Mouse (Mus musculus) MEL (cell line): ENCODE results near the gene Mast3. TPM values are rescaled to one million over a fixed set of nuclear protein-coding genes. Genes with fewer than 3 reads are reported as not detected.
A peak's percentile ranks its signal among the peaks of the same experiment; 100 is the strongest.

Experiments used
- DNase-seq: peaks from one replicate; pipeline ENCODE4 v3.0.0; 2011; ENCODE audit warnings: low read depth, low spot score
- H3K27ac ChIP-seq: 2 replicates; pipeline ENCODE4 v1.5.1; 2012; ENCODE audit warnings: low read depth, mild to moderate bottlenecking, control low read depth, low read length, moderate library complexity; ENCODE audit not compliant: control insufficient read depth
- H3K27me3 ChIP-seq, 2 experiments: fragments of 150-350 bp in 1 of 2; sonication (generic) in 1 of 2; 2 replicates each; pipeline ENCODE4 v1.6.1; 2012; ENCODE audit warnings: low read length in 2 of 2, mild to moderate bottlenecking in 2 of 2, improper control_type of control experiment in 1 of 2, moderate library complexity in 1 of 2; ENCODE audit not compliant: insufficient read depth in 2 of 2, control insufficient read depth in 1 of 2
- H3K36me3 ChIP-seq, 2 experiments: 2 replicates each; pipeline ENCODE4 v1.6.1; 2012 to 2014; ENCODE audit warnings: low read length in 2 of 2, improper control_type of control experiment in 1 of 2, inconsistent platforms in 1 of 2, mild to moderate bottlenecking in 1 of 2; ENCODE audit not compliant: insufficient read depth in 2 of 2, control insufficient read depth in 1 of 2
- H3K4me1 ChIP-seq, 2 experiments: fragments of 150-350 bp in 1 of 2; sonication (generic) in 1 of 2; 2 replicates each; pipeline ENCODE4 v1.6.1; 2012; ENCODE audit warnings: low read length in 2 of 2, improper control_type of control experiment in 1 of 2, mild to moderate bottlenecking in 1 of 2; ENCODE audit not compliant: insufficient read depth in 2 of 2, control insufficient read depth in 1 of 2
- H3K4me3 ChIP-seq, 2 experiments: fragments of 150-350 bp in 1 of 2; sonication (generic) in 1 of 2; 2 replicates each; pipeline ENCODE4 v1.5.1; 2012; ENCODE audit warnings: low read depth in 2 of 2, low read length in 2 of 2, mild to moderate bottlenecking in 2 of 2, moderate library complexity in 2 of 2, control low read depth in 1 of 2, improper control_type of control experiment in 1 of 2; ENCODE audit not compliant: control insufficient read depth in 1 of 2, insufficient read depth in 1 of 2
- H3K79me2 ChIP-seq: 2 replicates; pipeline ENCODE4 v1.6.1; 2012; ENCODE audit warnings: mild to moderate bottlenecking, low read length, moderate library complexity; ENCODE audit not compliant: control insufficient read depth, poor library complexity, insufficient read depth
- H3K9ac ChIP-seq: 2 replicates; pipeline ENCODE4 v1.6.1; 2012; ENCODE audit warnings: low read depth, mild to moderate bottlenecking, control low read depth, low read length, moderate library complexity; ENCODE audit not compliant: control insufficient read depth, poor library complexity, severe bottlenecking
- H3K9me3 ChIP-seq: fragments of 150-350 bp; sonication (generic); replicated peaks from 2 replicates; pipeline ENCODE4 v1.6.1; 2012; ENCODE audit warnings: mild to moderate bottlenecking, low read length, improper control_type of control experiment, moderate library complexity; ENCODE audit not compliant: insufficient read depth
- CHD1 ChIP-seq: IDR thresholded peaks from 2 replicates; pipeline ENCODE4 v1.6.1; 2012; ENCODE audit warnings: low read depth, mild to moderate bottlenecking, inconsistent platforms, low read length, improper control_type of control experiment
- CHD2 ChIP-seq: IDR thresholded peaks from 2 replicates; pipeline ENCODE4 v1.6.1; 2011; ENCODE audit warnings: low read length, improper control_type of control experiment
- CTCF ChIP-seq, 3 experiments: IDR thresholded peaks in 2 of 3; conservative IDR thresholded peaks in 1 of 3; 2 replicates each; pipeline ENCODE4 v1.5.1; 2011 to 2012; ENCODE audit warnings: low read length in 3 of 3, low read depth in 2 of 3, mild to moderate bottlenecking in 2 of 3, improper control_type of control experiment in 1 of 3, inconsistent platforms in 1 of 3, mixed read lengths in 1 of 3, moderate library complexity in 1 of 3; ENCODE audit not compliant: control insufficient read depth in 1 of 3, insufficient read depth in 1 of 3, poor library complexity in 1 of 3, severe bottlenecking in 1 of 3
- ELF1 ChIP-seq: IDR thresholded peaks from 2 replicates; pipeline ENCODE4 v1.6.1; 2014; ENCODE audit warnings: low read depth, mild to moderate bottlenecking, inconsistent platforms, low read length, improper control_type of control experiment, moderate library complexity
- EP300 ChIP-seq, 2 experiments: IDR thresholded peaks; 2 replicates each; pipeline ENCODE4 v1.6.1; 2011; ENCODE audit warnings: improper control_type of control experiment in 2 of 2, low read length in 2 of 2, low read depth in 1 of 2, mild to moderate bottlenecking in 1 of 2
- GATA1 ChIP-seq: IDR thresholded peaks from 2 replicates; pipeline ENCODE4 v1.6.1; 2011; ENCODE audit warnings: low read depth, low read length, improper control_type of control experiment
- JUND ChIP-seq: IDR thresholded peaks from 2 replicates; pipeline ENCODE4 v1.6.1; 2011; ENCODE audit warnings: low read depth, mild to moderate bottlenecking, improper control_type of control experiment, low read length
- KAT2A ChIP-seq: conservative IDR thresholded peaks from 2 replicates; pipeline ENCODE4 v1.6.1; 2012; ENCODE audit warnings: low read depth, low read length, improper control_type of control experiment, inconsistent platforms
- MEF2A ChIP-seq: IDR thresholded peaks from 2 replicates; pipeline ENCODE4 v1.6.1; 2014; ENCODE audit warnings: low read depth, mild to moderate bottlenecking, inconsistent platforms, low read length, improper control_type of control experiment; ENCODE audit not compliant: poor library complexity, insufficient replicate concordance, severe bottlenecking; ENCODE audit errors: extremely low read depth
- MYC ChIP-seq: IDR thresholded peaks from 2 replicates; pipeline ENCODE4 v1.6.1; 2011; ENCODE audit warnings: low read depth, mild to moderate bottlenecking, low read length, improper control_type of control experiment, moderate library complexity
- NRF1 ChIP-seq: IDR thresholded peaks from 2 replicates; pipeline ENCODE4 v1.6.1; 2014; ENCODE audit warnings: low read depth, mild to moderate bottlenecking, inconsistent platforms, low read length, improper control_type of control experiment, moderate library complexity; ENCODE audit not compliant: poor library complexity, insufficient read depth, severe bottlenecking
- POLR2A ChIP-seq, 2 experiments: IDR thresholded peaks; 2 replicates each; pipeline ENCODE4 v1.6.1; 2011 to 2012; ENCODE audit warnings: low read length in 2 of 2, mild to moderate bottlenecking in 2 of 2, control low read depth in 1 of 2, improper control_type of control experiment in 1 of 2, low read depth in 1 of 2, moderate library complexity in 1 of 2; ENCODE audit not compliant: control insufficient read depth in 1 of 2, insufficient read depth in 1 of 2, poor library complexity in 1 of 2
- POLR2AphosphoS5 ChIP-seq: IDR thresholded peaks from 2 replicates; pipeline ENCODE4 v1.6.1; 2012; ENCODE audit warnings: low read depth, borderline replicate concordance, mild to moderate bottlenecking, inconsistent platforms, low read length, moderate library complexity, mixed read lengths
- RAD21 ChIP-seq: IDR thresholded peaks from 2 replicates; pipeline ENCODE4 v1.6.1; 2011; ENCODE audit warnings: mild to moderate bottlenecking, low read depth, low read length, improper control_type of control experiment
- SIN3A ChIP-seq: IDR thresholded peaks from 2 replicates; pipeline ENCODE4 v1.6.1; 2012; ENCODE audit warnings: low read length, improper control_type of control experiment, inconsistent platforms
- SMC3 ChIP-seq: IDR thresholded peaks from 2 replicates; pipeline ENCODE4 v1.6.1; 2011; ENCODE audit warnings: low read depth, low read length, improper control_type of control experiment
- TAL1 ChIP-seq: IDR thresholded peaks from 2 replicates; pipeline ENCODE4 v1.6.1; 2012; ENCODE audit warnings: mild to moderate bottlenecking, inconsistent platforms, low read length, moderate library complexity, mixed read lengths
- UBTF ChIP-seq: IDR thresholded peaks from 2 replicates; pipeline ENCODE4 v1.6.1; 2012; ENCODE audit warnings: low read depth, mild to moderate bottlenecking, inconsistent platforms, low read length, improper control_type of control experiment, moderate library complexity, borderline replicate concordance; ENCODE audit not compliant: insufficient read depth
- USF2 ChIP-seq, 2 experiments: IDR thresholded peaks; 2 replicates each; pipeline ENCODE4 v1.6.1; 2011 to 2012; ENCODE audit warnings: improper control_type of control experiment in 2 of 2, low read length in 2 of 2, borderline replicate concordance in 1 of 2, inconsistent platforms in 1 of 2, low read depth in 1 of 2, mild to moderate bottlenecking in 1 of 2; ENCODE audit not compliant: insufficient read depth in 1 of 2
- ZC3H11A ChIP-seq: IDR thresholded peaks from 2 replicates; pipeline ENCODE4 v1.6.1; 2012; ENCODE audit warnings: low read depth, mild to moderate bottlenecking, inconsistent platforms, low read length, improper control_type of control experiment
- ZMIZ1 ChIP-seq: IDR thresholded peaks from 2 replicates; pipeline ENCODE4 v1.6.1; 2012; ENCODE audit warnings: low read depth, mild to moderate bottlenecking, inconsistent platforms, low read length, improper control_type of control experiment, moderate library complexity
- ZNF384 ChIP-seq: IDR thresholded peaks from 2 replicates; pipeline ENCODE4 v1.6.1; 2012; ENCODE audit warnings: low read depth, mild to moderate bottlenecking, inconsistent platforms, low read length, improper control_type of control experiment
- polyA plus RNA-seq, 2 experiments: library from polyadenylated mRNA; stranded (reverse) in 1 of 2; unstranded in 1 of 2; fragments of >175 nt in 1 of 2; fragments of >200 nt in 1 of 2; gene quantifications; 2 replicates each; pipeline versions ENCODE4 v1.2.1 to v1.2.4; 2012; ENCODE audit warnings: low replicate concordance in 2 of 2, low read depth in 1 of 2; ENCODE audit not compliant: insufficient read length in 2 of 2, insufficient read depth in 1 of 2, missing spikeins in 1 of 2
- total RNA-seq: library from RNA; depleted of rRNA; stranded (reverse); fragments of 300-350 nt; gene quantifications from 2 replicates; pipeline ENCODE4 v1.2.3, GENCODE M21; 2012

The Mast3 gene
- total and polyA plus RNA-seq, 3 experiments: 13.5 to 54.7 TPM; not detected in 1

DNA sequence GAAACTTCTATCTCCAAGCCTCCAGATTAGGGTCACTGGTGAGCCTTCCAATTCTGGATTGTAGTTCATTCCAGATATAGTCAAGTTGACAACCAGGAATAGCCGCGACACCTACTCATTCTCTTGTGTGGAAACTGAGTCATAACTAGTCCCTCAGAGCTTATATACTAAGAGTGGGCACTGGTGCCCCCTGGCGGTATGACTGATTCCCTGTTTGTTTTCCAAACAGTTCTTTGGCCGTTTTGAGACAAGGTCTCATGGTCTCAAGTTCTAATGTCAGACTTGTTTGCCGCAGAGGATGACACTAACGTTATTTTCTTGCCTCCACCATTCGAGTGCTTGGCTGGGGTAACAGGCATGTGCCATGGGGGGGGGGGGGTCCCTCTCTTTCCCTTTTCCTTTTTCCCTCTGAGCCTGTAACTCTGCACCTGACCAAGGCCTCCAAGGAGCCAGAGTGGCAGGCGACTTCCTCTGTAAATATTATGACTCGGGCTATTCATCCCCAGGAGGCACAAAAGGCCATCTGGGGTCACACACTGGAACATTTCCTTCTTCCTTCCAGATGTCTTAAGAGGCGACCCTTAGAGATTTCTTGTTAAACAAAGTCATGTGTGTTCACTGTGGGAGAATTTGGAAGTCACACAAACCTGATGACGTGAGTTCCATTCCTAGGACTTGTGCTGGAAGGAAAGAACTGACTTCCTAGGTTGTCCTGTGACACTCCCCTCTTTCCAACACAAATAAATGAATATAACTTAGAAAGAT, 52.7 kb downstream of the Mast3 start:
- DNase-seq: peak; percentile 85
- H3K79me2 ChIP-seq: no peaks in the 10 kb centered on the region; the same call in 1 of the 2 replicates
- H3K9ac ChIP-seq: peak overlapping the region; percentile 82
- peak overlapping the region; percentile 66 for H3K27ac ChIP-seq
- H3K4me3 ChIP-seq: no peak overlapping the region
- H3K4me1 ChIP-seq: peaks cover 3 to 17% of the 10 kb centered on the region in 2 experiments; a peak in 3 of 4 replicates
- H3K27me3 ChIP-seq: no peaks in the 10 kb centered on the region
- no peaks in the 10 kb centered on the region for H3K9me3 ChIP-seq
- no peak for TF ChIP-seq MEF2A
- TF ChIP-seq SIN3A: no peak; the same call in 1 of the 2 replicates
- peak; percentile 66 for TF ChIP-seq ZC3H11A
- TF ChIP-seq JUND: no peak
- peak; percentile 45; the same call in 1 of the 2 replicates for TF ChIP-seq ZNF384
- no peak for TF ChIP-seq USF2 (IDR thresholded peaks at IDR 0.05; ENCODE audit: borderline replicate concordance in 1 of 2, insufficient read depth in 1 of 2, low read depth in 1 of 2, low read length in 2 of 2)
- TF ChIP-seq TAL1: no peak
- no peak for TF ChIP-seq NRF1
- TF ChIP-seq CTCF (IDR thresholded peaks at IDR 0.05 in 2 of 3, conservative IDR thresholded peaks at IDR 0.05 in 1 of 3; ENCODE audit: control insufficient read depth in 1 of 3, insufficient read depth in 1 of 3, low read depth in 2 of 3, low read length in 3 of 3, poor library complexity in 1 of 3, severe bottlenecking in 1 of 3): peak; percentile 56 to 85 (median 72)
- no peak for TF ChIP-seq ZMIZ1
- TF ChIP-seq EP300 (IDR thresholded peaks at IDR 0.05; ENCODE audit: low read depth in 1 of 2, low read length in 2 of 2): no peak
- no peak for TF ChIP-seq CHD1
- TF ChIP-seq SMC3: peak; percentile 85
- peak; percentile 67 for TF ChIP-seq RAD21
- TF ChIP-seq, all 39 proteins: peak for 5
- H3K36me3 ChIP-seq: peaks cover 0 to 15% of the 10 kb centered on the region in 2 experiments; a peak in 2 of 4 replicates

- no peak for DNase-seq
- no peak for TF ChIP-seq CHD2
- TF ChIP-seq KAT2A: no peak
- TF ChIP-seq ELF1: no peak
- TF ChIP-seq UBTF: no peak
- no peak for TF ChIP-seq NRF1
- TF ChIP-seq MYC: no peak
- no peak for TF ChIP-seq GATA1
- TF ChIP-seq EP300 (IDR thresholded peaks at IDR 0.05; ENCODE audit: low read depth in 1 of 2, low read length in 2 of 2): no peak
- TF ChIP-seq MEF2A: no peak
- TF ChIP-seq POLR2AphosphoS5: no peak
- no peak for TF ChIP-seq POLR2A (IDR thresholded peaks at IDR 0.05; ENCODE audit: control insufficient read depth in 1 of 2, insufficient read depth in 1 of 2, low read depth in 1 of 2, low read length in 2 of 2, poor library complexity in 1 of 2)
- TF ChIP-seq TAL1: no peak
- H3K27ac ChIP-seq: no peak overlapping the region
- no peaks in the 10 kb centered on the region for H3K9me3 ChIP-seq
- no peaks in the 10 kb centered on the region for H3K27me3 ChIP-seq
- peaks cover 0 to 15% of the 10 kb centered on the region in 2 experiments; a peak in 2 of 4 replicates for H3K36me3 ChIP-seq
- H3K9ac ChIP-seq: no peak overlapping the region
- no peaks in the 10 kb centered on the region; the same call in 1 of the 2 replicates for H3K79me2 ChIP-seq
- peaks cover 3 to 15% of the 10 kb centered on the region in 2 experiments; a peak in 3 of 4 replicates for H3K4me1 ChIP-seq
- no peak overlapping the region for H3K4me3 ChIP-seq
Observed at GRCm38 (mm10) chr8:70750128-70750680, 54.6 kb downstream of the Mast3 start.
